Mouse (Mus musculus) midbrain, embryonic 15.5 days (tissue): ENCODE results near the gene Cacna1c. TPM values are rescaled to one million over a fixed set of nuclear protein-coding genes. Genes with fewer than 3 reads are reported as not detected.

ENCODE experiments used
- ATAC-seq: fragments of 200-750 bp; cut with Nextera tagmentation; replicated peaks from 2 replicates; pipeline ENCODE4 v1.8.0; 2017; ENCODE audit warnings: moderate TSS enrichment
- H3K27ac ChIP-seq: fragments of 300-500 bp; sonication (generic); 2 replicates; pipeline ENCODE4 v1.5.1; 2015; ENCODE audit warnings: mild to moderate bottlenecking, inconsistent platforms
- H3K27me3 ChIP-seq: fragments of 300-500 bp; sonication (generic); replicated peaks from 2 replicates; pipeline ENCODE4 v1.6.1; 2015; ENCODE audit warnings: inconsistent platforms
- H3K36me3 ChIP-seq: fragments of 300-500 bp; sonication (generic); replicated peaks from 2 replicates; pipeline ENCODE4 v1.6.1; 2015; ENCODE audit warnings: inconsistent platforms
- H3K4me1 ChIP-seq: fragments of 300-500 bp; sonication (generic); 2 replicates; pipeline ENCODE4 v1.6.1; 2015; ENCODE audit warnings: inconsistent platforms
- H3K4me2 ChIP-seq: fragments of 300-500 bp; sonication (generic); 2 replicates; pipeline ENCODE4 v1.6.1; 2015; ENCODE audit warnings: inconsistent platforms, mild to moderate bottlenecking, moderate library complexity
- H3K4me3 ChIP-seq: fragments of 300-500 bp; sonication (generic); 2 replicates; pipeline ENCODE4 v1.5.1; 2015; ENCODE audit warnings: mild to moderate bottlenecking, inconsistent platforms
- H3K9ac ChIP-seq: fragments of 300-500 bp; sonication (generic); 2 replicates; pipeline ENCODE4 v1.6.1; 2015; ENCODE audit warnings: mild to moderate bottlenecking, inconsistent platforms
- H3K9me3 ChIP-seq: fragments of 300-500 bp; sonication (generic); 2 replicates; pipeline ENCODE4 v1.6.1; 2016; ENCODE audit warnings: inconsistent platforms
- WGBS: fragments of 180-500 bp; shearing (Covaris S2); methylation state at CpG from one replicate; pipeline ENCODE4 v1.1.7; 2015; ENCODE audit warnings: mixed read lengths; 5-methylcytosine and 5-hydroxymethylcytosine counted together
- polyA plus RNA-seq: library from polyadenylated mRNA; unstranded; fragments of >200 nt; fragmentation: Nextera tagmentation; extraction: Ambion mirVana; gene quantifications from 2 replicates; pipeline ENCODE4 v1.2.1, GENCODE M21; 2015

Gene Cacna1c
- polyA plus RNA-seq, 1 experiment from 2014 or later: 7.9 TPM

DNA sequence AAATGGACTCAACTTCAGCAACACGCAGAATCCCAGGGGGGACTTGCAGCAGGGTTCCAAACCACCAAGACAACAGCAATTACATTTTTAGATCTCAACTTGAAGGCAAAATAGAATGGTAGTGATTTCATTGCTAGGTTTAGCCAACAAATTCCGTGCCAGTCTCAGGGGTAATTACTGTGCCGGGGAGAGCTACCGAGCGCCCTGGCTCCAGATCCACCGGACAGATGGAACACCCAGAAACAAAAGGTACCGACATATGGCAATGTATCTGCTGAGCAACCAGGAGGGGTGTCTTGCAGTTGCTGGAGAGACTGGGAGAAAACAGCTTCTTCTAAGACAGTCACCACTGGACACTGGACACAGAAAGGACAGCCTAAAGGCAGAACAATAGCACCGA, 442.4 kb downstream of the Cacna1c start:
- ATAC-seq: no peak
- Histone ChIP-seq H3K27me3 (no peaks in the 10 kb centered on the region), H3K27ac (no peak overlapping the region), H3K4me1 (no peaks in the 10 kb centered on the region), H3K9me3 (no peaks in the 10 kb centered on the region), H3K36me3 (no peaks in the 10 kb centered on the region), H3K4me2 (no peak overlapping the region), H3K4me3 (no peak overlapping the region), H3K9ac (no peak overlapping the region)
- 61% methylated on average over 8 of the region's 8 CpGs for WGBS

DNA sequence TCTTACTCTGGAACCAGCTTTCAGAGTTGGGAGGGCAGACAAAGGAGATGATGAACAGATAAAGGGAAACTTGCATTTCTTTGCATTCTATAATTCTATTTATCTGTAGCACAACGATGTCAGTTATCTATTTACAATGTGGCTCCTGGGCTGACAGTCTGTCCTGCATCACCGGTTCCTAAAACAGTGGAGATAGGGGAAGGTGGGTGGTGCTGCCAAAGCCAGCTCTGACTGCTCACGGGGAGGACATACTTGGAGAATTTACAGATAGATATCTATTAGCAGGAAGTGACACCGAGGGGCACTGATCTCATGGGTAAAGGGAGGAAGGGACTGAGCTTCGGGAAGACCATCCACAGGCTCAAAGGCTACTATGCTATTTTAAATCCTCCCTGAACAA, 443.2 kb downstream of the Cacna1c start:
- no peak for ATAC-seq
- Histone ChIP-seq H3K9ac (no peak overlapping the region), H3K36me3 (no peaks in the 10 kb centered on the region), H3K27ac (no peak overlapping the region), H3K4me3 (no peak overlapping the region), H3K9me3 (no peaks in the 10 kb centered on the region), H3K27me3 (no peaks in the 10 kb centered on the region), H3K4me1 (no peaks in the 10 kb centered on the region), H3K4me2 (no peak overlapping the region)
- 71% methylated on average over 5 of the region's 5 CpGs for WGBS

DNA sequence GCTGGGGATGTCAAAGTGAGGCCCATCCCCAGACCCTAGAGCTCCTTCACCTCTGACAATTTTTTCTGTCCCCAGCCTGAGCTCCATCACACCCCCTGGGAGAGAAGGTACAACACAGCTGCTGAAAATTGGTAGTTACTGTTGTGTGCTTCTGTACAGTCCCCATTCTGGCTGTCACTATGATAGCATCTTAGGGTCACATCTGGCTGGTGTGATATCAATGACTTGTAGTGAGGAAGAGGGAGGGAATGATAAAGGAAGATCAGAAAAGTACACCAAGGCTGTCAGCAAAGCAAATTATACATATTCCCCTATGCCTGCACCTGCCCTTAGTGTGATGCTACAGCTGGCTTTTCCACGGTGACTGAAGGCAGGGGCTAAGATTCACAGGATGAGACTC, 446.9 kb downstream of the Cacna1c start:
- Histone ChIP-seq H3K4me3 (no peak overlapping the region), H3K9me3 (no peaks in the 10 kb centered on the region), H3K4me2 (no peak overlapping the region), H3K27me3 (no peaks in the 10 kb centered on the region), H3K4me1 (no peaks in the 10 kb centered on the region), H3K27ac (no peak overlapping the region), H3K36me3 (no peaks in the 10 kb centered on the region), H3K9ac (no peak overlapping the region)
- 93% methylated on average over 1 of the region's 1 CpGs for WGBS
- no peak for ATAC-seq

DNA sequence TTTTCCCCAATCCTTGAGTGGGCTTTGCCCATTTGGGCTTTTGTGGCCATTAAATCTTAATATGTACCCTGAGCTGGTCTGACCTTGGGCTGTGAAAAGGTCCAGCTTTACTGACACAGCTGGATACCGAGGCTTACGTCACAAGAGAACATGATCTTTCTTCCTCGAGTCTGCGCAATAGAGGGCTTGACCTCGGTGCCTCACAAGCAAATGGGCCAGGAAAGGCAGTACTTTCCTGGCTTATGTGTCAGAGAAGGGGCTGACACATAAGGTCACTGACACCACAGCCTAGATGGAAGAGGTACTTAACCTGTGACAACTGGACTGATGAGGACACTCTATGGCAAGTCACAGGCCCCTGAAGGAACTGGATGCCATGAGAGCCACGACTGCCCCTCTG, 453.5 kb downstream of the Cacna1c start:
- Histone ChIP-seq H3K36me3 (no peaks in the 10 kb centered on the region), H3K4me2 (no peak overlapping the region), H3K27me3 (no peaks in the 10 kb centered on the region), H3K27ac (no peak overlapping the region), H3K9me3 (no peaks in the 10 kb centered on the region), H3K9ac (no peak overlapping the region), H3K4me3 (no peak overlapping the region), H3K4me1 (no peaks in the 10 kb centered on the region)
- WGBS: 88% methylated on average over 6 of the region's 6 CpGs
- ATAC-seq: no peak

DNA sequence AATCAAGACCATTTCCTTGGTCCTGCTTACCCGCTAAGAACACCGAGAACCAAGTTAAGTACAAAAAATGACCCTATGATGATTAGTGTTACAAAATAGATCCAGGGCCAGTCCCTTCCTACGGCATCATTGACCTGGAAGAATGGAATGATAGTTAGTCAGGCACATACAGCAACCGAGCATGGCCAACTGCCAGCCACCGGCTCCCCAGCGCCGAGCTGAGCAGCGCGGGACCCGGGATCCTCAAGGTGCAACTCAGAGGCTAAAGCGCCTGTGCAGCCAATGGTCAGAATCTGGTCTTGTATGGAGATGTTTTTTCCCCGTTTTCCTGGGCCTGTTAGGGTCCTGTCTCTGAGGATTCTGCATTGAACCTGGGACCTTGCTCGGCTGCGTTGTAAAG, 454.4 kb downstream of the Cacna1c start:
- H3K27me3 ChIP-seq: no peaks in the 10 kb centered on the region
- no peak overlapping the region for H3K9ac ChIP-seq
- H3K4me2 ChIP-seq: no peak overlapping the region
- H3K4me3 ChIP-seq: no peak overlapping the region
- WGBS: 93% methylated on average over 14 of the region's 14 CpGs
- no peak for ATAC-seq
- H3K27ac ChIP-seq: no peak overlapping the region
- no peaks in the 10 kb centered on the region for H3K36me3 ChIP-seq
- no peaks in the 10 kb centered on the region for H3K9me3 ChIP-seq
- no peaks in the 10 kb centered on the region for H3K4me1 ChIP-seq

DNA sequence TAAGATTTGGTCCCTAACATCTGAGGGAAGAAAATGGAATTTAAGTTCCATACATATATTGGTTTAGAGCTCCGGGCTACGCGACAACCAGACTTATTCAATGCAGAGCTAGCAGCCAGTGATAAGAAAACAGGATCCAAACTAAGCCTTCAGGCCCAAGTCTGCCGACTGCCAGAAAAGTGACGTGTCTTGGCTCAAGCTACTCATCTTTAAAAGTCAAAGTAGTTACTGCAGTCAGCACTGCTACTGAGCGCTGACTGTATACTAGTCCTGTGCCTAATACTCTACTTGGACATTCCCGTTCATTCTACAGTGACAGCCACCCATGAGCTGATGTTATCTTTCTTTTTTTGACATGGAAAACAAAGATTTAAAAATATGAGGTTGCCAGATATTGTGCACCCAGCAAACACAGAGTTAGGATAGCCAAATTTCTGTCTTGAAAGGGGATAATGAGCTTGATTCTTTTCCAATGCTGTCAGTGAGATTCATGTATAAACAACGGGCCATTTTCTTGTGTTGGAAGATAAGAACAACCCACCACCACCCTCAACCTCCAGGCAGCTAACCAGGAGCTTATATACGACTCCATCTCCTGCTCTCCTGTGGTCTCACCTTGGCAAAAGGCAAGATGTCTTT, 456.1 kb downstream of the Cacna1c start:
- WGBS: 81% methylated on average over 9 of the region's 9 CpGs

DNA sequence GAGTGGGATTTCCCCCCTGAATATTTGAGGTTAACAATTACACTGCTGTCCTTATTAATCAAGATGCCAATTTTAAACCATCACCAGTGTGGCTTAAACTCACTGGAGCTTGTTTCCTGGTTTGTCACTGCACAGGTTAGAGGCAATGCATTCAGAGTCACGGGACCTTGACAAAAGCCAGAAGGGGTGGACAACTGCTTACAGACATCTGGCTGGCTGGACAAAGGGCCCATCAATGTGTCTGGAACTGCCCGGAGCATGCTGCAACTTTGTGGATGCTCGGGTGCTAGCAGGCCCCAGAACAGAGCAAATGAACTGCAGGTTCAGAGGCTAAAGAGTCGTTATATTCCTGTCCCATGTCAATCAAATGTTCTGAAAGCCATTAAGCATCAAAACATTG, 456.9 kb downstream of the Cacna1c start:
- 58% methylated on average over 4 of the region's 4 CpGs for WGBS
- H3K36me3 ChIP-seq: no peaks in the 10 kb centered on the region
- H3K27ac ChIP-seq: no peak overlapping the region
- no peak overlapping the region for H3K9ac ChIP-seq
- no peak overlapping the region for H3K4me2 ChIP-seq
- no peak for ATAC-seq
- no peak overlapping the region for H3K4me3 ChIP-seq
- H3K27me3 ChIP-seq: no peaks in the 10 kb centered on the region
- H3K4me1 ChIP-seq: no peaks in the 10 kb centered on the region
- H3K9me3 ChIP-seq: no peaks in the 10 kb centered on the region

More for the DNA sequence above, 456.1 kb downstream of the Cacna1c start:
- no peaks in the 10 kb centered on the region for H3K9me3 ChIP-seq
- no peak overlapping the region for H3K9ac ChIP-seq
- H3K36me3 ChIP-seq: no peaks in the 10 kb centered on the region
- no peaks in the 10 kb centered on the region for H3K4me1 ChIP-seq
- no peak overlapping the region for H3K4me2 ChIP-seq
- ATAC-seq: no peak
- H3K4me3 ChIP-seq: no peak overlapping the region
- no peaks in the 10 kb centered on the region for H3K27me3 ChIP-seq
- H3K27ac ChIP-seq: no peak overlapping the region

DNA sequence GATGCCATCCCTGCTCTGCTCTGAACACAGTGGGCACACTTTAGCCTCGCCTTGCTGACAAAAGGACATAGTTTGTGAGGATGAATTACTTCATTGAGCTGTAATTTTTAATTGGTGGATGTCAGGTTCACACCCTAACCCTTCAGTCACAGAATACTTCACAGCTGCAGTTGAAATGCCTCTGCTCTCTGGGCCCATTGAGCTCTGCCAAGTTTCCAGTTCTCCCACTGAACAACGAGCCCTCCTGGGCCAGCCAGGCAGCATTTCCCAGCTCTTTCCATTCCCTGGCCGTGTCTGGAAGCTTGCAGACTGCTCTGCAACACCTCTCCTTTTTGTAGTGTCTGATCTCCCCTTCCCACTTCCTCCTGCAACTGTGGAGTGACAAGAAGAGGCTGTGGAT, 457.6 kb downstream of the Cacna1c start:
- no peaks in the 10 kb centered on the region for H3K4me1 ChIP-seq
- no peaks in the 10 kb centered on the region for H3K9me3 ChIP-seq
- no peaks in the 10 kb centered on the region for H3K27me3 ChIP-seq
- 56% methylated on average over 3 of the region's 3 CpGs for WGBS
- H3K9ac ChIP-seq: no peak overlapping the region
- no peak overlapping the region for H3K4me2 ChIP-seq
- no peaks in the 10 kb centered on the region for H3K36me3 ChIP-seq
- H3K27ac ChIP-seq: no peak overlapping the region
- ATAC-seq: no peak
- no peak overlapping the region for H3K4me3 ChIP-seq

DNA sequence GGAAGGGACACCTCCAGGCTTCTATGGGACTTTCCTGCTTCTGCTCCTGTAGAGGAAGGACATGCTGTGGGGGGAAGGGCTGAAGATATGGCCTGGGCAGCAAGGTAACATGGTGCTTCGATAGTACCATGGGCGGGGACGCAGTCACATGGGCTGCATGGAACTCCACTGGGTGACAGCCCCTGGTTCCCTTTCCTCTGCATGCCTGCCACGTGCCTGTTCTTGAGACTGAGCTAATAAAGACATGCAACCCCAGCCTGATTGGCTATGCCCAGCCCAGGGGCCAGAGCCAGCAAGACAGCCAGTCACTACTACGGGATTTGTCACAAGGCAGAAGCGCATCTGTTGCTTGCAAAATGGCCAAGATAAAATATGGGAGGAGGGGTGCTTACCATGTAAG, 459.1 kb downstream of the Cacna1c start:
- H3K4me1 ChIP-seq: no peaks in the 10 kb centered on the region
- 75% methylated on average over 6 of the region's 6 CpGs for WGBS
- no peaks in the 10 kb centered on the region for H3K9me3 ChIP-seq
- no peak overlapping the region for H3K4me3 ChIP-seq
- H3K9ac ChIP-seq: no peak overlapping the region
- ATAC-seq: no peak
- H3K4me2 ChIP-seq: no peak overlapping the region
- H3K27ac ChIP-seq: no peak overlapping the region
- H3K27me3 ChIP-seq: no peaks in the 10 kb centered on the region
- H3K36me3 ChIP-seq: no peaks in the 10 kb centered on the region

DNA sequence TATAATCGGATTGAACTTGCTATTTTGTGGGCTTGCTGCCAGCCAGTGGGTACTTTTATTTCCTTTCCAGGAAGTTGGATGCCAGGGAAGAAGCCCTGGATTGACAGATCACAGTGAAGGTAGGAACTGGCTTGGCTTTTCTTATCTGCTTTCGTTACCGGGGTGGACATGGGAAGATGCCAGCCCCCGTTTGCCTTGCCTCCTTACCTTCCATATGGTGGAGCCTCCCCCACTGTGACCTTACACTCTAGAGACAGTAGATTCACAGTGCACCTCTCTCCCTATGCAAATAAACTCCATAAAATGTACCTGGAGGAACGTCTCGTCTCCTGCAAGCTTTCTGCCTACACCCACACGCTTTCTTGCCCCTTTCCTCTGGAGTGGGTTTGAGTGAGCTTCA, 459.7 kb downstream of the Cacna1c start:
- Histone ChIP-seq H3K9ac (no peak overlapping the region), H3K36me3 (no peaks in the 10 kb centered on the region), H3K4me2 (no peak overlapping the region), H3K27ac (no peak overlapping the region), H3K9me3 (no peaks in the 10 kb centered on the region), H3K4me1 (no peaks in the 10 kb centered on the region), H3K4me3 (no peak overlapping the region), H3K27me3 (no peaks in the 10 kb centered on the region)
- ATAC-seq: no peak
- 89% methylated on average over 7 of the region's 7 CpGs for WGBS

DNA sequence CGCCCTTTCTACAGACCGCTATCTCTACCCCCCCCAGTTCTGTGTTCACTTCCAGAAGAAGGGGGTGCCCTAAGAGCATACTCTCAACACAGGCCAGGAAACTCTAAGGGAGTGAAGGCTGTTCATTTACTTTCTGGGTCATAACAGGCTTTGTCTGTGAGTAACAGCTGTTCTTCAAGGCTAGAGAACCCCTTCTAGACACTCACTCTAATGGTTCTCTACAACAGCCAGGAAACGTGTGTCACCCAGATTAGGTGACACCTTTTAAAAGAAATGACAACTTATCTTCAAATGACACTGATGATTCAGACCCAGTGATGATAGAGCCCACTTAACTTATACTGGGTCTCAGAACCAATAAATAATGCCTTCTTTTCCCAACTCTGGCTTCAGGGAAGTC, 461.1 kb downstream of the Cacna1c start:
- no peak for ATAC-seq
- H3K4me2 ChIP-seq: no peak overlapping the region
- no peak overlapping the region for H3K4me3 ChIP-seq
- H3K9me3 ChIP-seq: no peaks in the 10 kb centered on the region
- no peaks in the 10 kb centered on the region for H3K27me3 ChIP-seq
- H3K36me3 ChIP-seq: peaks cover 5% of the 10 kb centered on the region
- H3K4me1 ChIP-seq: no peaks in the 10 kb centered on the region
- H3K9ac ChIP-seq: no peak overlapping the region
- H3K27ac ChIP-seq: no peak overlapping the region
- 89% methylated on average over 3 of the region's 3 CpGs for WGBS

DNA sequence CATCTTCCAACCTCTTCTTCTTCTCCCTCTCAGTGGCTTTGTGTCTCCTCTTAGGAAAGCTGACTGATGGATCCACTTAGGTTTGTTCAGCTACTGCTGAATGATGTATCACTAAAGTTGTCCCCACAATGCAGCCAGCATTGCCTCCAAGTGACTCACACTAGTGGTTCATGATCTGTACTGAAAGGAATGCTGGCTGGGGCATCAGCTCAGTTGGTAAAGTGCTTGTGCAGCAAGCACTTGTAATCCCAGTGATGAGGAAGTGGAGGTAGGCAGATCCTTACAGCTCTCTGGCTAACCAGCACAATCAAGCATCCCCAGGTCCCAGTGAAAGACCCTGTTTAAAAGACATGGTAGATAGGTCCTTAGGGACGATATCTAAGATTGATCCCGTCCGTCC, 464.3 kb downstream of the Cacna1c start:
- no peak overlapping the region for H3K4me2 ChIP-seq
- no peak for ATAC-seq
- WGBS: 96% methylated on average over 3 of the region's 3 CpGs
- no peak overlapping the region for H3K9ac ChIP-seq
- H3K9me3 ChIP-seq: no peaks in the 10 kb centered on the region
- no peaks in the 10 kb centered on the region for H3K4me1 ChIP-seq
- no peaks in the 10 kb centered on the region for H3K27me3 ChIP-seq
- H3K4me3 ChIP-seq: no peak overlapping the region
- H3K27ac ChIP-seq: no peak overlapping the region
- peaks cover 12% of the 10 kb centered on the region for H3K36me3 ChIP-seq

DNA sequence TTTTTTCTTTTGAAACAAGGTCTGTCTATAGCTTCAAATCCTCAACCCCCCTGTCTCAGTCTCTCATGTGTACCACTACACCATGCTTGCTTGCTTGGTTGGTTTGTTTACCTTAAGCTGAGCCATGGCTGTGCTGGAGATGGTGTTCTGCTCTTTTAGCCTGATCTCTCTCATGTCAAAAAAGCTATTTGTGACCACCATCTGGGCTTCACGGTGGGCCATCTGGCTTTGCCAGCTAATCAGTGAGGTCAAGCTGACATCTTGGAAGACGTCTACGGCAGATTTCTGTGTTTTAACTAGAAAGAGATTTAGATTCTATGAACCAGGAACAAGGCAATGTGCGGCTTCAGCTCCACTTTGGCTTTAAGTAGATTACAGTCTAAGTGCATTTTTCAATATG, 471.3 kb downstream of the Cacna1c start:
- 51% methylated on average over 4 of the region's 4 CpGs for WGBS

More for the DNA sequence above, 471.3 kb downstream of the Cacna1c start:
- Histone ChIP-seq H3K9ac (no peak overlapping the region), H3K9me3 (no peaks in the 10 kb centered on the region), H3K4me2 (no peak overlapping the region), H3K27ac (no peak overlapping the region), H3K4me3 (no peak overlapping the region), H3K36me3 (peaks cover 5% of the 10 kb centered on the region), H3K4me1 (no peaks in the 10 kb centered on the region), H3K27me3 (no peaks in the 10 kb centered on the region)
- ATAC-seq: no peak
